Mouse (Mus musculus): ENCODE results near the gene Ptges. TPM values are rescaled to one million over a fixed set of nuclear protein-coding genes. Genes with fewer than 3 reads are reported as not detected.
A peak's percentile ranks its signal among the peaks of the same experiment; 100 is the strongest.

Ptges gene
- total and polyA plus RNA-seq, 2 experiments from 2014 or later, result 6.7 to 8.0 TPM

DNA sequence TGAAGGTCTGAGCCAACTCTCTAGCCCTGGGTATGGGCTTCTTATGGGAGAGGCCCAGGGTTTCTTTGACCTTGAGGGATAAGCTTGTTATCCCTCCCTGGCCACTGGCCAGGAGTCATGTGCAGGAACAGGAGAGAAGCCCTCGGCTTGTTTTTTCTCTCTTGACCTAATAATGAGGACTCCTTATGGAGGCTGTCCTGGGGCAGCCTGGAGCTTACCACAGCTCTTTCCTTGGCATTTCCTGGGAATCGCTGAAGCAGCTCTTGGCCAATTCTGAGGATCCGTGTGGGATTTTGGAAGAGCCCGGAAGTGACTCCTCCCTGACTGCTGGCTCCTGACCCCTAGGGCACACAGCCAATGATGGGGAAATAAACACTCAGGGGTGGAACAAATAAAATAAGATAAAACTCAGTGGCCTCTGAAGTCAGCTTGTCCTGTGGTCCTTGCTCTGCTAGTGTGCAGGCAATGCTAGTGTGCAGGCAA is 17.3 kb downstream of the Ptges start:
- Histone ChIP-seq H3K4me1 (ENCODE audit: insufficient read depth, low read length) (peaks cover 2% of the 10 kb centered on the region; the same call in 1 of the 2 replicates), H3K4me2 (ENCODE audit: low read depth, low read length, poor library complexity, severe bottlenecking) (no peak overlapping the region), H3K27ac (ENCODE audit: low read depth, low read length) (no peak overlapping the region), H3K9me3 (ENCODE audit: low read length) (no peaks in the 10 kb centered on the region), H3K9ac (replicated peaks; ENCODE audit: low read length, poor library complexity, severe bottlenecking) (no peak overlapping the region), H3K4me3 (ENCODE audit: low read depth, low read length) (no peak overlapping the region), H3K36me3 (ENCODE audit: insufficient read depth, low read length) (no peaks in the 10 kb centered on the region), H3K27me3 (ENCODE audit: insufficient read depth, low read length) (no peaks in the 10 kb centered on the region)
- WGBS, result 48% methylated on average over 4 of the region's 4 CpGs
- no peak for TF ChIP-seq CTCF (IDR thresholded peaks at IDR 0.05)
- peak; percentile 23 for DNase-seq (ENCODE audit: low spot score)
- no peak for ATAC-seq (ENCODE audit: low FRiP score)

DNA sequence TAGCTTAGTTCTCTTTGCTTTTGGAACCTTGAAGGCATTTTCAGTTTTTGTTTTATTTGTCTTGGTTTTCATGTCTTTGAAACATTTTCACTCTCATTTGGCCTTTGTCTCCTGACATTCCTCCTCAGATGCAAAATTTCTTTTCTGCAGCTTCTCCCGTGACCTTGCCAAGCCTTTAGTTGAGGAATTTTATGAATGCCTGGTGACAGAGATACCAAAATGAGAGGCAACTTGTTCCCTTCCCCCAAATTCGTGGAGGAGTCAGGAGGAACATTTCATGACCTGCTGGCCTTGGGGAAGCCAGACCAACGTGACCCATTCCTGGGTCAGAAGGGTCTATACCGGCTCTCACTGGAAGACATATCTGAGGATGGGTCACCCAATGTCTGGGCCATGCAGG is 23.0 kb downstream of the Ptges start:
- ATAC-seq (ENCODE audit: low FRiP score) (no peak), DNase-seq (ENCODE audit: low spot score) (no peak)
- Histone ChIP-seq H3K9ac (replicated peaks; ENCODE audit: low read length, poor library complexity, severe bottlenecking) (no peak overlapping the region), H3K27ac (ENCODE audit: low read depth, low read length) (no peak overlapping the region), H3K27me3 (ENCODE audit: insufficient read depth, low read length) (no peaks in the 10 kb centered on the region), H3K9me3 (ENCODE audit: low read length) (no peaks in the 10 kb centered on the region), H3K4me1 (ENCODE audit: insufficient read depth, low read length) (peaks cover 5% of the 10 kb centered on the region), H3K4me2 (ENCODE audit: low read depth, low read length, poor library complexity, severe bottlenecking) (no peak overlapping the region), H3K36me3 (ENCODE audit: insufficient read depth, low read length) (no peaks in the 10 kb centered on the region), H3K4me3 (ENCODE audit: low read depth, low read length) (no peak overlapping the region)
- no peak for TF ChIP-seq CTCF (IDR thresholded peaks at IDR 0.05)
- 78% methylated on average over 4 of the region's 4 CpGs for WGBS

DNA sequence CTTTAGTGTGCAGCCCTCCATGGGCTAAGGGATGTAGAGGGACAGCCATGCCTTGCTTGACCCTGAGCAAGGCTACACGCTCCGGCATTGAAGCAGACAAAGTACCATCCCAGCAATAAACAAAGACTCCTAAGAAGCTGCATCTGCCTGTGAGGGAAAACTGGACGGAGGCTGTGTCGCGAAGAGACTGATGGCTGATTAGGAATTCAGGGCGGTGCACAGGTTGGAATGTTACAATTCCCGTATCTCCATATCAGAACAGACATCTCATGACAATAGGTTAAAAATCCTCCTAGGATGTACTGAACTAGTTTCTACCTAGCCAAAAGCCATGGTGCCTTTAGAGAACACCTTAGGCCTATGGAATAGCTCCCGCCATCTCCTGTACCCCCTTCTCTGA is 23.8 kb downstream of the Ptges start:
- Histone ChIP-seq H3K4me3 (ENCODE audit: low read depth, low read length) (no peak overlapping the region), H3K9me3 (ENCODE audit: low read length) (no peaks in the 10 kb centered on the region), H3K4me2 (ENCODE audit: low read depth, low read length, poor library complexity, severe bottlenecking) (no peak overlapping the region), H3K4me1 (ENCODE audit: insufficient read depth, low read length) (peaks cover 5% of the 10 kb centered on the region), H3K9ac (replicated peaks; ENCODE audit: low read length, poor library complexity, severe bottlenecking) (no peak overlapping the region), H3K27ac (ENCODE audit: low read depth, low read length) (no peak overlapping the region), H3K27me3 (ENCODE audit: insufficient read depth, low read length) (no peaks in the 10 kb centered on the region), H3K36me3 (ENCODE audit: insufficient read depth, low read length) (no peaks in the 10 kb centered on the region)
- DNase-seq (ENCODE audit: low spot score), result no peak
- TF ChIP-seq CTCF (IDR thresholded peaks at IDR 0.05), result no peak
- WGBS, result 77% methylated on average over 8 of the region's 8 CpGs
- no peak for ATAC-seq (ENCODE audit: low FRiP score)

DNA sequence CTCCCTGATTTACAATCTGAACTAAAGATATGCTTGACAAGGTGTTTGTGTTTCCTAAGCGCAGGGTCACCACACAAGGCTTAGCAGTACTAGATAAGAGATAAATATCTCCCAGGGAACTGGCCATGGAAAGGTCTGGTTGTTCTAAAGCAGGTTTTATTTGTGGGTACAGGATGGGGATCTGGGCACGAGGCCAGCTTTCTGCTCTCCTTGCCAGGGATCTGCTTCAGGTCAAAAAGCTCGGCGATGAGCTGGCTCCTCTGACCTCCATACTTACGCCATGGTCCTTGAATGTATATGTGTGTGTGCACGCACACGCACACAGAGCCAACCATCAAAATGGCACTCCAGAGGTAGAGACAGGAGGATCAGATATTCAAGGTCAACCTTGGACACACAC is 24.7 kb downstream of the Ptges start:
- no peak for DNase-seq (ENCODE audit: low spot score)
- no peaks in the 10 kb centered on the region for H3K27me3 ChIP-seq (ENCODE audit: insufficient read depth, low read length)
- TF ChIP-seq CTCF (IDR thresholded peaks at IDR 0.05), result no peak
- WGBS, result 80% methylated on average over 7 of the region's 7 CpGs
- peaks cover 5% of the 10 kb centered on the region for H3K4me1 ChIP-seq (ENCODE audit: insufficient read depth, low read length)
- H3K9ac ChIP-seq (replicated peaks; ENCODE audit: low read length, poor library complexity, severe bottlenecking), result no peak overlapping the region
- no peak for ATAC-seq (ENCODE audit: low FRiP score)
- no peak overlapping the region for H3K27ac ChIP-seq (ENCODE audit: low read depth, low read length)
- H3K4me2 ChIP-seq (ENCODE audit: low read depth, low read length, poor library complexity, severe bottlenecking), result no peak overlapping the region
- no peaks in the 10 kb centered on the region for H3K36me3 ChIP-seq (ENCODE audit: insufficient read depth, low read length)
- H3K9me3 ChIP-seq (ENCODE audit: low read length), result no peaks in the 10 kb centered on the region
- no peak overlapping the region for H3K4me3 ChIP-seq (ENCODE audit: low read depth, low read length)

DNA sequence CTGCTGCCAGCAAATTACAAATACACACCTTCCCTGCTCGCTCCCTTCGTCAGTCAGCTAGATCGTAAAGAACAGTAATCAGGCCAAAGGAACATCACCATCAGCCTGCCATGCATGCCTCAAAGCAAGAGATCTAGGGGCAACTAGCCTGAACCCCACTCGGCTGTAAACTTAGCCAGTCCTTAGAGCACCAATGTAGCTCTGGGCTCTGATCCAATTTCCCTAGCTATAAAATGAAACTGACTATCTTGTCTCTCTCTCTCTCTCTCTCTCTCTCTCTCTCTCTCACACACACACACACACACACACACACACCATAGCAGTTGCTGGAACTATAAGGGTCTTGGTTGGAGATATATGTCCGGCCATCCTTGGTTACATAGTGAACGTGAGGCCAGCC is 25.4 kb downstream of the Ptges start:
- 86% methylated on average over 6 of the region's 6 CpGs for whole genome bisulfite sequencing
- Histone ChIP-seq H3K4me3 (ENCODE audit: low read depth, low read length) (no peak overlapping the region), H3K4me1 (ENCODE audit: insufficient read depth, low read length) (peaks cover 5% of the 10 kb centered on the region), H3K9ac (replicated peaks; ENCODE audit: low read length, poor library complexity, severe bottlenecking) (no peak overlapping the region), H3K9me3 (ENCODE audit: low read length) (no peaks in the 10 kb centered on the region), H3K27ac (ENCODE audit: low read depth, low read length) (no peak overlapping the region), H3K4me2 (ENCODE audit: low read depth, low read length, poor library complexity, severe bottlenecking) (no peak overlapping the region), H3K36me3 (ENCODE audit: insufficient read depth, low read length) (no peaks in the 10 kb centered on the region), H3K27me3 (ENCODE audit: insufficient read depth, low read length) (no peaks in the 10 kb centered on the region)
- DNase-seq (ENCODE audit: low spot score) (no peak), ATAC-seq (ENCODE audit: low FRiP score) (no peak)
- no peak for TF ChIP-seq CTCF (IDR thresholded peaks at IDR 0.05)

DNA sequence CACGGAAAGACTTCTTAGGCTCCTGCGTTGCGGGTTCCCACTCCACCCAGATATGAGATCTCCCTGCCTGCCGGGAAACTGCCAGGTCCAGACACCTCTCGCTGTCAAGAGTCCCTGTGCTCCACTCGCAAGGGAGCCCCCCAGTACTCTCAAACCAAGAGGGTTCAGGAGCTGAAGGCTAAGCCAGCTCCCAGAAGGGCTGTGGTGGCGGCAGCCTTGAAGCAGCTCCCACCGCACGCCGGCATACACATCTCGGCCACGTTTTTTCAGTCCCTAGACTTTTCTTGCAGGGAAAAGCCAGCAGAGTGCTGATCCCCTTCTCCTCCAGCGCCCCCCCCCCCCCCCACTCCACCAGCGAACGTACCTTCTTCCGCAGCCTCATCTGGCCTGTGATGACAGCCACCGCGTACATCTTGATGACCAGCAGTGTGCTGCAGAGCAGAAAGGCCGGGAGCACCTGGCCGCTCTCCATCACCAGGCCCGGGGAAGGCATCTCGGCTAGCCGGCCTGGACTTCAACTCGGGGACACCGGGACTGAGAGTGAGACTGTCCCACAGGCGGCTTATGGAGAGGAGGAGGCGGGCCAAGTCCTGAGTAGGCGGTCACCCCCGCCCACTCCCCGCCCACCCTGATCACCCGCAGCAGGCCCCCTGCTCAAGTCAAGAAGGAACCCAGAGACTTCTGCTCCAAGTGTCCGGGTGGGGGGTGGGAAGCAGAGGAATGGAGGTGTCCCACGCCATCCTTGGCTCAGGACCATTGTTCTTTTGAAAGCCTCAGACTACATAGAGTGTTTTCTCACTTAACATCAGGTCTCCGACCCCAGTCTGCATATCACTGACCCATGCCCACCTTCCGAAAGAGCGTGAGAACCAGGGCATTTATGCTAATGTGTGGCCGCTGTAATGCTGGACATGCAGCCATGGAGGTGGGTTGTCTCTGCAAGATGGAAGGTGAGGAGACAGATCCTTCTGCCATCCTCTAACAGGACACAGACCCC is 26.6 kb downstream of the Ptges start:
- H3K27me3 ChIP-seq (ENCODE audit: insufficient read depth, low read length), result no peaks in the 10 kb centered on the region
- H3K4me3 ChIP-seq (ENCODE audit: low read depth, low read length), result peak overlapping the region; percentile 39
- no peak for TF ChIP-seq CTCF (IDR thresholded peaks at IDR 0.05)
- H3K9ac ChIP-seq (replicated peaks; ENCODE audit: low read length, poor library complexity, severe bottlenecking), result peak overlapping the region; percentile 55
- peak; percentile 16 for DNase-seq (ENCODE audit: low spot score)
- WGBS, result 10% methylated on average over 28 of the region's 37 CpGs
- no peaks in the 10 kb centered on the region for H3K36me3 ChIP-seq (ENCODE audit: insufficient read depth, low read length)
- H3K4me1 ChIP-seq (ENCODE audit: insufficient read depth, low read length), result peaks cover 5% of the 10 kb centered on the region
- no peak overlapping the region; the same call in 1 of the 2 replicates for H3K27ac ChIP-seq (ENCODE audit: low read depth, low read length)
- no peaks in the 10 kb centered on the region for H3K9me3 ChIP-seq (ENCODE audit: low read length)
- peak overlapping the region; percentile 61 for H3K4me2 ChIP-seq (ENCODE audit: low read depth, low read length, poor library complexity, severe bottlenecking)
- ATAC-seq (ENCODE audit: low FRiP score), result no peak

Measured in midbrain, postnatal 0 days (tissue).